Mouse (Mus musculus) heart, embryonic 13.5 days (tissue): ENCODE measurements around the gene Gsta4. TPM values are rescaled to one million over a fixed set of nuclear protein-coding genes. Genes with fewer than 3 reads are reported as not detected.
"Not testable (repeated sequence)": the region's sequence is repeated elsewhere in the genome, so short reads cannot be mapped to it uniquely, and the experiment has no call there.

Experiments used
- ATAC-seq: fragments of 200-750 bp; cut with Nextera tagmentation; 2 replicates; pipeline ENCODE4 v1.8.0; 2017; ENCODE audit warnings: moderate TSS enrichment; ENCODE audit not compliant: insufficient number of reproducible peaks, low FRiP score, low TSS enrichment; ENCODE audit errors: extremely low read depth
- H3K27ac ChIP-seq: fragments of 300-500 bp; sonication (generic); replicated peaks from 2 replicates; pipeline ENCODE4 v1.5.1; 2015; ENCODE audit warnings: moderate library complexity, mild to moderate bottlenecking, inconsistent platforms
- H3K27me3 ChIP-seq: fragments of 300-500 bp; sonication (generic); replicated peaks from 2 replicates; pipeline ENCODE4 v1.6.1; 2015; ENCODE audit warnings: mild to moderate bottlenecking, inconsistent platforms
- H3K36me3 ChIP-seq: fragments of 300-500 bp; sonication (generic); 2 replicates; pipeline ENCODE4 v1.6.1; 2015; ENCODE audit warnings: mild to moderate bottlenecking, inconsistent platforms
- H3K4me1 ChIP-seq: fragments of 300-500 bp; sonication (generic); 2 replicates; pipeline ENCODE4 v1.6.1; 2015; ENCODE audit warnings: inconsistent platforms
- H3K4me2 ChIP-seq: fragments of 300-500 bp; sonication (generic); 2 replicates; pipeline ENCODE4 v1.6.1; 2015; ENCODE audit warnings: inconsistent platforms, mild to moderate bottlenecking, moderate library complexity
- H3K4me3 ChIP-seq: fragments of 300-500 bp; sonication (generic); 2 replicates; pipeline ENCODE4 v1.5.1; 2015; ENCODE audit warnings: moderate library complexity, mild to moderate bottlenecking, inconsistent platforms
- H3K9ac ChIP-seq: fragments of 300-500 bp; sonication (generic); 2 replicates; pipeline ENCODE4 v1.6.1; 2015; ENCODE audit warnings: inconsistent platforms, mild to moderate bottlenecking, moderate library complexity
- H3K9me3 ChIP-seq: fragments of 300-500 bp; sonication (generic); 2 replicates; pipeline ENCODE4 v1.6.1; 2016; ENCODE audit warnings: inconsistent platforms
- WGBS: fragments of 180-500 bp; shearing (Covaris S2); methylation state at CpG from one replicate; pipeline ENCODE4 v1.1.7; 2015; ENCODE audit warnings: mixed read lengths; 5-methylcytosine and 5-hydroxymethylcytosine counted together
- polyA plus RNA-seq: library from polyadenylated mRNA; unstranded; fragments of >200 nt; fragmentation: Nextera tagmentation; extraction: Ambion mirVana; gene quantifications from 2 replicates; pipeline ENCODE4 v1.2.1, GENCODE M21; 2015

The Gsta4 gene
- polyA plus RNA-seq, 1 experiment from 2014 or later: 62.7 TPM

GRCm38 (mm10) chr9:78164741-78165140, 17.8 kb upstream of the Gsta4 start:
- H3K9ac ChIP-seq: no peak overlapping the region
- H3K9me3 ChIP-seq: no peaks in the 10 kb centered on the region
- no peak for ATAC-seq
- no peak overlapping the region for H3K4me3 ChIP-seq
- peaks cover 87% of the 10 kb centered on the region for H3K36me3 ChIP-seq
- no peak overlapping the region for H3K27ac ChIP-seq
- H3K4me2 ChIP-seq: no peak overlapping the region
- H3K27me3 ChIP-seq: no peaks in the 10 kb centered on the region
- 86% methylated on average over 3 of the region's 3 CpGs for WGBS
- H3K4me1 ChIP-seq: peaks cover 28% of the 10 kb centered on the region

- H3K9me3 ChIP-seq: no peaks in the 10 kb centered on the region
- WGBS: 86% methylated on average over 6 of the region's 6 CpGs
- no peaks in the 10 kb centered on the region for H3K27me3 ChIP-seq
- peak overlapping the region; percentile 80; the same call in 1 of the 2 replicates for H3K27ac ChIP-seq
- no peak for ATAC-seq
- no peak overlapping the region for H3K4me3 ChIP-seq
- peaks cover 86% of the 10 kb centered on the region for H3K36me3 ChIP-seq
- no peak overlapping the region for H3K9ac ChIP-seq
- peaks cover 28% of the 10 kb centered on the region for H3K4me1 ChIP-seq
- H3K4me2 ChIP-seq: no peak overlapping the region
These were observed 17.1 kb upstream of the Gsta4 start for GRCm38 (mm10) chr9:78165454-78165853.

GRCm38 (mm10) chr9:78166694-78167452, 15.7 kb upstream of the Gsta4 start:
- H3K27ac ChIP-seq: peak overlapping the region; percentile 80
- H3K4me1 ChIP-seq: peaks cover 25% of the 10 kb centered on the region
- no peaks in the 10 kb centered on the region for H3K27me3 ChIP-seq
- H3K4me2 ChIP-seq: peak overlapping the region; percentile 24; the same call in 1 of the 2 replicates
- H3K4me3 ChIP-seq: no peak overlapping the region
- no peak for ATAC-seq
- 57% methylated on average over 19 of the region's 19 CpGs for WGBS
- no peaks in the 10 kb centered on the region for H3K9me3 ChIP-seq
- peaks cover 73% of the 10 kb centered on the region for H3K36me3 ChIP-seq
- H3K9ac ChIP-seq: no peak overlapping the region

GRCm38 (mm10) chr9:78167453-78167969, 15.1 kb upstream of the Gsta4 start:
- peaks cover 18% of the 10 kb centered on the region for H3K4me1 ChIP-seq
- H3K36me3 ChIP-seq: peaks cover 66% of the 10 kb centered on the region
- H3K9me3 ChIP-seq: no peaks in the 10 kb centered on the region
- no peaks in the 10 kb centered on the region for H3K27me3 ChIP-seq
- 86% methylated on average over 19 of the region's 19 CpGs for WGBS
- H3K27ac ChIP-seq: peak overlapping the region; percentile 80
- H3K4me2 ChIP-seq: no peak overlapping the region
- H3K4me3 ChIP-seq: no peak overlapping the region
- ATAC-seq: no peak
- H3K9ac ChIP-seq: no peak overlapping the region

GRCm38 (mm10) chr9:78168864-78169263, 13.7 kb upstream of the Gsta4 start:
- WGBS: 86% methylated on average over 6 of the region's 6 CpGs
- Histone ChIP-seq H3K27me3 (no peaks in the 10 kb centered on the region), H3K4me3 (no peak overlapping the region), H3K4me2 (no peak overlapping the region), H3K4me1 (peaks cover 18% of the 10 kb centered on the region), H3K9me3 (no peaks in the 10 kb centered on the region), H3K27ac (no peak overlapping the region), H3K36me3 (peaks cover 56% of the 10 kb centered on the region), H3K9ac (no peak overlapping the region)
- no peak for ATAC-seq

GRCm38 (mm10) chr9:78174016-78174415, 8.6 kb upstream of the Gsta4 start:
- 58% methylated on average over 1 of the region's 1 CpGs for WGBS
- no peak overlapping the region for H3K27ac ChIP-seq
- H3K9ac ChIP-seq: no peak overlapping the region
- H3K36me3 ChIP-seq: peaks cover 14% of the 10 kb centered on the region
- no peak overlapping the region for H3K4me3 ChIP-seq
- H3K4me1 ChIP-seq: peaks cover 17% of the 10 kb centered on the region
- H3K4me2 ChIP-seq: no peak overlapping the region
- ATAC-seq: no peak
- H3K27me3 ChIP-seq: no peaks in the 10 kb centered on the region
- no peaks in the 10 kb centered on the region for H3K9me3 ChIP-seq

GRCm38 (mm10) chr9:78174925-78175276, 7.7 kb upstream of the Gsta4 start:
- not testable (repeated sequence) for H3K4me3 ChIP-seq, H3K9me3 ChIP-seq, ATAC-seq, H3K9ac ChIP-seq, H3K36me3 ChIP-seq, H3K27me3 ChIP-seq
- Histone ChIP-seq H3K4me2 (peak overlapping the region; percentile 13; the same call in 1 of the 2 replicates), H3K27ac (peak overlapping the region; percentile 65), H3K4me1 (peaks cover 17% of the 10 kb centered on the region)
- WGBS: 44% methylated on average over 3 of the region's 3 CpGs

GRCm38 (mm10) chr9:78175277-78176200, 7.0 kb upstream of the Gsta4 start:
- ATAC-seq: peak; percentile 99
- peak overlapping the region; percentile 78 for H3K4me3 ChIP-seq
- WGBS: under 1% methylated on average over 49 of the region's 58 CpGs

GRCm38 (mm10) chr9:78176201-78176727, 6.3 kb upstream of the Gsta4 start:
- peak overlapping the region; percentile 73 for H3K4me2 ChIP-seq
- WGBS: 3% methylated on average over 22 of the region's 22 CpGs
- peak overlapping the region; percentile 93 for H3K9ac ChIP-seq
- no peaks in the 10 kb centered on the region for H3K27me3 ChIP-seq
- H3K27ac ChIP-seq: peak overlapping the region; percentile 99
- H3K4me3 ChIP-seq: peak overlapping the region; percentile 78
- ATAC-seq: no peak
- H3K4me1 ChIP-seq: peaks cover 17% of the 10 kb centered on the region
- no peaks in the 10 kb centered on the region for H3K9me3 ChIP-seq
- no peaks in the 10 kb centered on the region for H3K36me3 ChIP-seq

More at GRCm38 (mm10) chr9:78175277-78176200, 7.0 kb upstream of the Gsta4 start:
- Histone ChIP-seq H3K9ac (peak overlapping the region; percentile 93), H3K27ac (peak overlapping the region; percentile 99), H3K4me1 (peaks cover 17% of the 10 kb centered on the region), H3K9me3 (no peaks in the 10 kb centered on the region), H3K36me3 (no peaks in the 10 kb centered on the region), H3K4me2 (peak overlapping the region; percentile 73), H3K27me3 (no peaks in the 10 kb centered on the region)

GRCm38 (mm10) chr9:78176831-78177230, 5.7 kb upstream of the Gsta4 start:
- 50% methylated on average over 7 of the region's 7 CpGs for WGBS
- Histone ChIP-seq H3K9ac (peak overlapping the region; percentile 93), H3K4me3 (peak overlapping the region; percentile 78), H3K4me2 (peak overlapping the region; percentile 73), H3K36me3 (no peaks in the 10 kb centered on the region), H3K27ac (peak overlapping the region; percentile 99), H3K4me1 (peaks cover 17% of the 10 kb centered on the region), H3K27me3 (no peaks in the 10 kb centered on the region), H3K9me3 (no peaks in the 10 kb centered on the region)
- ATAC-seq: no peak

GRCm38 (mm10) chr9:78178197-78178596, 4.4 kb upstream of the Gsta4 start:
- Histone ChIP-seq H3K4me3 (no peak overlapping the region), H3K27me3 (no peaks in the 10 kb centered on the region), H3K4me1 (peaks cover 17% of the 10 kb centered on the region), H3K9me3 (no peaks in the 10 kb centered on the region), H3K36me3 (no peaks in the 10 kb centered on the region), H3K27ac (no peak overlapping the region), H3K9ac (no peak overlapping the region), H3K4me2 (no peak overlapping the region)
- no peak for ATAC-seq
- 71% methylated on average over 5 of the region's 5 CpGs for WGBS
